Mouse (Mus musculus) erythroblast, embryonic 14.5 days (primary cell): ENCODE results near the gene Dlgap1. TPM values are rescaled to one million over a fixed set of nuclear protein-coding genes. Genes with fewer than 3 reads are reported as not detected.

Experiments used
- H3K27me3 ChIP-seq: 2 replicates; pipeline ENCODE4 v1.6.1; 2012; ENCODE audit warnings: inconsistent platforms; ENCODE audit not compliant: control insufficient read depth
- H3K36me3 ChIP-seq: 2 replicates; pipeline ENCODE4 v1.6.1; 2012; ENCODE audit warnings: mild to moderate bottlenecking, inconsistent platforms; ENCODE audit not compliant: control insufficient read depth
- H3K4me1 ChIP-seq: 2 replicates; pipeline ENCODE4 v1.6.1; 2012; ENCODE audit warnings: inconsistent platforms; ENCODE audit not compliant: control insufficient read depth
- H3K4me3 ChIP-seq: replicated peaks from 2 replicates; pipeline ENCODE3; 2012; ENCODE audit warnings: moderate library complexity, mild to moderate bottlenecking, inconsistent platforms
- H3K9me3 ChIP-seq: 2 replicates; pipeline ENCODE4 v1.6.1; 2012; ENCODE audit warnings: low read length, inconsistent platforms, mixed read lengths; ENCODE audit not compliant: control insufficient read depth
- GATA1 ChIP-seq: IDR thresholded peaks from 2 replicates; pipeline ENCODE4 v1.6.1; 2012; ENCODE audit warnings: low read length, inconsistent platforms, mixed read lengths
- TAL1 ChIP-seq: IDR thresholded peaks from 3 replicates; pipeline ENCODE4 v1.6.1; 2012; ENCODE audit warnings: low read length, inconsistent platforms, mixed read lengths
- polyA plus RNA-seq: library from polyadenylated mRNA; stranded (reverse); fragments of >175 nt; gene quantifications from 2 replicates; pipeline ENCODE4 v1.2.3, GENCODE M21; 2012

Dlgap1 gene
- polyA plus RNA-seq, 1 experiment, result not detected

DNA sequence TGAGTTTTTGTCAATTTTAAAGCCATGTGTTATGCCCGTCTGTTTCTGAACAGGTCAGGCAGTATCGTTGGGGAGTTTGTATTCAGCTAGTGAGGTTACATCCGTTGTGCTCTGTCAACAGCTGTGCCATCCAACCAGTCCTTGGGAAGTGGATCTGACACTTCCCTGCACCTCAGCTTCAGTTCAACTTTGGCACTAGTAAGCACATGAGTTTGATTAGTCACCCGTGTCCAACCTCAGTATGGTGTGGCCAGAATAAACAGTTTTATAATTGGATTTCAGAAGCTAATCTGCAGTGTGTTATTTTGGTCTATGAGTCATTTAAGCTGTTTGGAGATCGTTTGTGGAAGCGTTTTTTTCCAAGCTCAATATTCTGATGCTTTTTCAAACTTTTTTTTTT, 35.8 kb downstream of the Dlgap1 start:
- TF ChIP-seq GATA1 (no peak), TAL1 (no peak)
- H3K27me3 ChIP-seq, result no peaks in the 10 kb centered on the region
- H3K36me3 ChIP-seq, result no peaks in the 10 kb centered on the region
- no peak overlapping the region for H3K4me3 ChIP-seq
- no peaks in the 10 kb centered on the region for H3K4me1 ChIP-seq
- peaks cover 12% of the 10 kb centered on the region for H3K9me3 ChIP-seq

DNA sequence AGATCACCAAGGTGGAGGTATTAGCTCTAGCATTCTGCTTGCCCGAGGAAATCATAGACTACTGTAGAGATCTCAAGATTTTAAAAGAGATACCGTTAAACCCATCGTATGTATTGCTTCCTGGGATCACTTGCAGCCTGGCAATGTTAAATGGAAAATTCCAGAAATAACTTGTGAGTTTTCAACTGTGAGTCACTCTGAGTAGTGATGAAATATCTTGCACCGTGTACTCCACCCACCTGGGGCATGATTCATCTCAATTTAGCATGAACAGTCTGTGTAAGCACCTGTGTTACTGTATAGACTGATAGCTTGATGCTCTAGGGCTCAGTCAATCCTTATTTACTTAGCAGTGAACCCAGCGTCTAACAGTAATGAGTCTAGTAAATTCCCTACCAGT, 38.7 kb downstream of the Dlgap1 start:
- Histone ChIP-seq H3K27me3 (no peaks in the 10 kb centered on the region), H3K9me3 (peaks cover 2% of the 10 kb centered on the region; the same call in 1 of the 2 replicates), H3K4me1 (no peaks in the 10 kb centered on the region), H3K36me3 (no peaks in the 10 kb centered on the region), H3K4me3 (no peak overlapping the region)
- TF ChIP-seq TAL1 (no peak), GATA1 (no peak)

DNA sequence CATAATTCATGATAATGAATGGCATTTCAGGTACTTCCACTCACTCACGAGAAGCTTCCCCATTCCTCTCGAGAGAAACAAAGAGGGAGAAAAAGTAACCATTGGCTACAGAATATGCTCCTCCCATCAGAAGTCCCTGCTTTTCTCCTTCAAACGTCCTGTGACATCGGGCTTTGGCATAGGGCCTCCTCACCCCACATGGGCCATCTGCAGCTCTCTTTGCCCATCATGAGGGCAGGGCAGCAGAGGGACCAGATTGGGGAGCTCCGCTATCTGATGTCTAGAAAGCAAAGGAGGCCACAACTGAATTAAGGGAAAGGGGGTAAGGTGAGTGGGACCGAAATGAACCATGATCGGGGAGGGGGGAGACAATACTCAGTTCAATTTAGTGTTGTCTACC, 47.6 kb downstream of the Dlgap1 start:
- no peaks in the 10 kb centered on the region for H3K4me1 ChIP-seq
- peaks cover 9% of the 10 kb centered on the region; the same call in 1 of the 2 replicates for H3K9me3 ChIP-seq
- no peaks in the 10 kb centered on the region for H3K36me3 ChIP-seq
- H3K4me3 ChIP-seq, result no peak overlapping the region
- H3K27me3 ChIP-seq, result no peaks in the 10 kb centered on the region
- no peak for TF ChIP-seq GATA1
- TF ChIP-seq TAL1, result no peak

DNA sequence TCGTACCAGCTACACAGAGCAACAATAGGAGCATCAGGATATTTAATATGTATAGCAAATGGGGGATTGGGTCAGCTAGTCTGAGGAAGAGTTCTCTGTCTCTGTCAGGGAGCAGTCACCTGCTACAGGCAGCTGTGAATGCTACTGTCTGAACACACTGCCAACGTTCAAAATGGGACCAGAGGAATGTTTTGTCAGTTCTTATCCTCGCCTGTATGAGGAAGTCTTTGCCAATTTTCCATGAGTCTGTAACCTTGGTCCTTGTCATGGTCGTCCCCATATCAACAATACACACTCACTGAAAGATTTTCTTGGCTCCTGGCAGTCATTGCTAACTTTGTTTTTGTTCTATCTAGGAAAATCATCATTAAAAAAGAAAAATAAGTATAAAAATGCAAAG, 51.5 kb downstream of the Dlgap1 start:
- no peak for TF ChIP-seq GATA1
- no peak for TF ChIP-seq TAL1
- H3K9me3 ChIP-seq, result peaks cover 16% of the 10 kb centered on the region
- no peaks in the 10 kb centered on the region for H3K27me3 ChIP-seq
- no peaks in the 10 kb centered on the region for H3K36me3 ChIP-seq
- no peak overlapping the region for H3K4me3 ChIP-seq
- H3K4me1 ChIP-seq, result no peaks in the 10 kb centered on the region

DNA sequence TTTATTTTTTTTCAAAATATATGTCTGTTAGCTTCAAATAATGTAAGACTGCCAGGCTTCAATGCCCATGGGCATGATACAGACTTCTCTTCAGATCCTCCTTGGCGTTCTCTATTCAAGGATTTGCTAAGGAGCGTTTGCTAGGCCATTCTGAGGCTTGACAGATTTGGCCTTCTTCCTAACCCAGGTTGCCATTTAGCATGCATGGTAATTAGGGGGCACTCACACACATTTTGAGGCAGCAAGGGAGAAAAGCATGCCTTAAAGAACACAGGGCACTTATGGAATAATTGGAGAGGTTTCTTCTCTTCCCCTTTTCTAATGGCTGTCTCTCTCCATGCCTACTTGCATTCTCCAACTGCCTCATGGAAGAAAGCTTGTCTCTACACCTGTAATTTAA, 53.7 kb downstream of the Dlgap1 start:
- H3K36me3 ChIP-seq, result no peaks in the 10 kb centered on the region
- no peaks in the 10 kb centered on the region for H3K4me1 ChIP-seq
- no peaks in the 10 kb centered on the region for H3K27me3 ChIP-seq
- no peak for TF ChIP-seq GATA1
- no peak for TF ChIP-seq TAL1
- H3K9me3 ChIP-seq, result peaks cover 17% of the 10 kb centered on the region
- no peak overlapping the region for H3K4me3 ChIP-seq

DNA sequence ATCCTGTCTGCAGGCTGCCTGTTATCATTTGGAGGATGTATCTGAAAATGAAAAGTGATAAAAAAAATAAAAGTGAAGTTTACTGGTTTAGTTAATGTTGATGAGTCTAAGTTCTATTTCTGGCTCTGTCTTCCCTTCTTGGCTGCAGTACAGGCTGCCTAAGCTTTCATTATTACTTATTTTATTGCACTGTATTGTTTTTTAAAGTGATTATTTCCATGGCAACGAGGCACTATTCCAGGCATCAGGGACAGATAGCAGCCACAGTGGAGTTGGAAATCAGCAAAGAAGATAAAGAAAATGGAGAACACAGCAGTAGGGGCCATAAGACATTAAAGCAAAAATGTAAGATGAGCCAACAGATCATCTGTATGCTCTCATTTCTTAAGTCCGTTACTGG, 66.0 kb downstream of the Dlgap1 start:
- no peak for TF ChIP-seq TAL1

DNA sequence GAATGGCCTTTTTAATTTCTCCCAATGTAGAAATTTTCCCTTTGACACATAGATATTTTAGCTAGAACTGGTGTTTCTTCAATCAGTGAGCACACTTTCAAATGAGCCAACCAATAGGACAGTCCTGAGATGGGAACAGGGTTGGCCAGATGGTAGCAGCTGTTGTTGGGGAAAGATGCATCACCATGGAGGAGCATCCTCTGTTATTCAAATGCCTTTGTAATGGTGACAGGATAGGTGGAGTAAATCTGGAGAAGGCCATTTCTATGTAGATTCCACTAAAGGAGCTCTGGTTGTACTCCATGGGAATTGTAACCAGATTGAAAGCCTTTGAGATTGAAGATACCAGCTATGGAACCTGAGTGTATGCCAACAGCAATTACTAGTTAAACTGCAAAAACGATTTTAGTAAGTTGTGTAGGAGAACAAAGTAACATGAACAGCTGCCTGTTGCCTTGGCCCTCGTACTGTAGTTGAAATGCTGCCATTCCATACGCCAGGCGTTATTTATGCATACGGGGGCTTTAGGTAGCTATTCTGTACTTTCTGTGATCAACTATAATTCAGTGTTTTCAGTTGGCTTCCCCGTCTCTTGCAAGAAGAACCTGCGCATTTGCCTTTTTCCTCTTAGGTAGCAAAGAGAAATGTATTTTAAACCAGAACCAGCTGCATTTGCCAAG, 72.0 kb downstream of the Dlgap1 start:
- Histone ChIP-seq H3K9me3 (peaks cover 3% of the 10 kb centered on the region; the same call in 1 of the 2 replicates), H3K4me1 (no peaks in the 10 kb centered on the region), H3K27me3 (no peaks in the 10 kb centered on the region), H3K36me3 (no peaks in the 10 kb centered on the region), H3K4me3 (no peak overlapping the region)
- TF ChIP-seq GATA1, result no peak
- TF ChIP-seq TAL1, result no peak

More for the DNA sequence above, 66.0 kb downstream of the Dlgap1 start:
- Histone ChIP-seq H3K9me3 (no peaks in the 10 kb centered on the region), H3K4me1 (no peaks in the 10 kb centered on the region), H3K36me3 (no peaks in the 10 kb centered on the region), H3K27me3 (no peaks in the 10 kb centered on the region), H3K4me3 (no peak overlapping the region)

DNA sequence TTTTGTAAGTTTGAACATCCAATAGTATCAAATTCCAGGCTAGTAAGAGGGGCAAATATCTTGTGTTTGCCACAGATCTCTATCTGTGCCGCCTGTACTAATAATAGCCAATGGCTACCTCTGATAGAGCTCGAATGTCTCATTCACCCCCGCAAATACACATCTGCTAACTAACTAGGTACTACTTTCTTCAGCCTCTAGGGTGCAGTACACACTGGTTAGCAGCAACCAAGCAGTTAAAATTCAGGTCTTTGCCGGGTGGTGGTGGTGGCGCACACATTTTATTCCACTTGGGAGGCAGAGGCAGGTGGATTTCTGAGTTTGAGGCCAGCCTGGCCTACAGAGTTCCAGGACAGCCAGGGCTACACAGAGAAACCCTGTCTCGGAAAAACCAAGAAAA, 99.4 kb downstream of the Dlgap1 start:
- H3K9me3 ChIP-seq, result no peaks in the 10 kb centered on the region; the same call in 1 of the 2 replicates
- H3K4me3 ChIP-seq, result no peak overlapping the region
- TF ChIP-seq GATA1 (no peak), TAL1 (no peak)
- H3K4me1 ChIP-seq, result no peaks in the 10 kb centered on the region
- H3K27me3 ChIP-seq, result no peaks in the 10 kb centered on the region
- no peaks in the 10 kb centered on the region for H3K36me3 ChIP-seq

DNA sequence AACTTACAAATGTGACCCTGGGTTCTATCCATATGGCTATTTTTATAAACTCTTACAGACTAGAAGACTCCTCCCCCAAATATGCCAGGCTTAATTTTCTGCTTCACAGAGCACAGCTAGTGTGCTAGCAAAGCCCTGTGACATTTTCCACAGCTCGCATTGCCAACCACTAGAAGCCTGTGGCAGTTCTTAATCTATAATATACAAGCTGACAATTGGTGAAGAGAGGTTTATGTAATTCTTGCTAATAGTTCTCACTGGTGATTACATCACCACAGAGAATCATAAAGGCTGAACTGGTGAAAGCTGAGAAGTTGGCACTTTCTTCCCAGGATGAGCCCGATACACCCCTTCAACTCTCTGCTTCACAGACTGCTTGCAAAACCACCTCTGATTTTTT, 103.2 kb downstream of the Dlgap1 start:
- no peak for TF ChIP-seq GATA1
- TF ChIP-seq TAL1, result no peak
- H3K9me3 ChIP-seq, result no peaks in the 10 kb centered on the region
- H3K4me3 ChIP-seq, result no peak overlapping the region
- no peaks in the 10 kb centered on the region for H3K27me3 ChIP-seq
- no peaks in the 10 kb centered on the region for H3K4me1 ChIP-seq
- no peaks in the 10 kb centered on the region for H3K36me3 ChIP-seq

DNA sequence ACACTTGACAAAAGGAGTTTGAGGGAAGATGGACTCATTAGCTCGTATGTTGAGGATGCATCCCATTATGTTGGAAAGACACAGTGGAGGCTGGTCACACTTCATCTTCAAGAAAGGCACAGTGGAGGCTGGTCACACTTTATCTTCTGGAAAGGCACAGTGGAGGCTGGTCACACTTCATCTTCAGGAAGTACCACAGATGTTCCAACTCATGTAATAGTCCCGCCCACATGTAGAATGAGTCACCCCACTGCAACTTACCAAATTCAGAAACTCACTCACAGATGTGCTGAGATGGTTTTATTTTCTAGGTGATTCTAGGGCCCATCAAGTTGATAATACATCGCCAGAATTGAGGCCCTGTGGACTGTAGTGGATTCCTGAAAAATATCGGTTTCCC, 119.3 kb downstream of the Dlgap1 start:
- no peak for TF ChIP-seq TAL1
- TF ChIP-seq GATA1, result no peak
- Histone ChIP-seq H3K27me3 (no peaks in the 10 kb centered on the region), H3K4me3 (no peak overlapping the region), H3K4me1 (no peaks in the 10 kb centered on the region), H3K36me3 (no peaks in the 10 kb centered on the region), H3K9me3 (no peaks in the 10 kb centered on the region; the same call in 1 of the 2 replicates)
